Mouse (Mus musculus): ENCODE results near the gene Rapgef4. TPM values are rescaled to one million over a fixed set of nuclear protein-coding genes. Genes with fewer than 3 reads are reported as not detected.

Rapgef4 gene
- polyA plus RNA-seq, 1 experiment from 2014 or later, result 5.8 TPM

DNA sequence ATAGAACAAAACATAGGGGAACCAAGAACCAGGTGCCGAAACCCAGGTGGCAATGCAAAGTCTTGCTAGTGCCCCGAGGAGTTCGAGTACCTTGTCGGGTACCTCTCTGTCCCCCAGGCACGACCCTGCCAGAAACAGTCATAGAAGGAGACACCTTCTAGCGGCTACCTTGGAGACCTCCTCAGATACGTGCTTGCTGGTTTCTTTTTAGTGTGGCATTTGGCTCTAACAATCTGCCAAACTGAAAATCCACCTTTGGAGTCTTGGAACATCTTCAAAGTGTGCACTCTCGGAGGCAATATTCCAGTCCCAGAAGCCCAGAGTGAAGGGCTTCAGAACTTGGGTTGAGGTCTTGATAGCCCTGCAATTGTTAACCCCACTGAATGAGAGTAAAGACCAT, 34.3 kb downstream of the Rapgef4 start:
- no peaks in the 10 kb centered on the region for H3K27me3 ChIP-seq
- no peak overlapping the region for H3K4me2 ChIP-seq (replicated peaks)
- 64% methylated on average over 8 of the region's 8 CpGs for WGBS
- H3K9me3 ChIP-seq (replicated peaks), result no peaks in the 10 kb centered on the region
- no peak overlapping the region for H3K9ac ChIP-seq
- H3K4me3 ChIP-seq (replicated peaks), result no peak overlapping the region
- ATAC-seq (ENCODE audit: insufficient number of reproducible peaks, low FRiP score, low TSS enrichment, low read depth), result no peak
- H3K36me3 ChIP-seq, result no peaks in the 10 kb centered on the region
- no peaks in the 10 kb centered on the region for H3K4me1 ChIP-seq
- no peak overlapping the region for H3K27ac ChIP-seq (replicated peaks)

DNA sequence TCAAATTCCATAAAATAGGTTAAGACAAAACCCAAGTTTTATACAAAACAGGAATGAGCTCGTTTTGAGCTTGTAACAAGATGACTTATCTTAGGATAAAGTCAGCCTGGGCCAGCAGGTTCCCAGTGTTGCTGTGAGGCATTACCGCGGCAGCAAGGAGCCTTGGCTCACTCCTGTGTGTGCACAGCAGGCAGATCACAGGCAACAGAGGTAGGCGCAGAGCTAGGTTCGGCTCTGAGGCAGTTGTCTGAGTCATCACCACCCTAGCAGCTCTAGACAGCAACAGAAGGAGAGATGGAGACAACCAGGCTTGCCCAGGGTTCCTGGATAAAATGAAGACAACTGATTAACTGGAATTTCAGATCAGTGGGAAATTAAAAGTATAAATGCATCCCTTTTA, 35.0 kb downstream of the Rapgef4 start:
- H3K27ac ChIP-seq (replicated peaks), result no peak overlapping the region
- H3K9me3 ChIP-seq (replicated peaks), result no peaks in the 10 kb centered on the region
- no peak overlapping the region for H3K4me2 ChIP-seq (replicated peaks)
- WGBS, result 36% methylated on average over 5 of the region's 5 CpGs
- no peaks in the 10 kb centered on the region for H3K4me1 ChIP-seq
- no peak for ATAC-seq (ENCODE audit: insufficient number of reproducible peaks, low FRiP score, low TSS enrichment, low read depth)
- no peak overlapping the region for H3K9ac ChIP-seq
- H3K4me3 ChIP-seq (replicated peaks), result no peak overlapping the region
- H3K27me3 ChIP-seq, result no peaks in the 10 kb centered on the region
- no peaks in the 10 kb centered on the region for H3K36me3 ChIP-seq

DNA sequence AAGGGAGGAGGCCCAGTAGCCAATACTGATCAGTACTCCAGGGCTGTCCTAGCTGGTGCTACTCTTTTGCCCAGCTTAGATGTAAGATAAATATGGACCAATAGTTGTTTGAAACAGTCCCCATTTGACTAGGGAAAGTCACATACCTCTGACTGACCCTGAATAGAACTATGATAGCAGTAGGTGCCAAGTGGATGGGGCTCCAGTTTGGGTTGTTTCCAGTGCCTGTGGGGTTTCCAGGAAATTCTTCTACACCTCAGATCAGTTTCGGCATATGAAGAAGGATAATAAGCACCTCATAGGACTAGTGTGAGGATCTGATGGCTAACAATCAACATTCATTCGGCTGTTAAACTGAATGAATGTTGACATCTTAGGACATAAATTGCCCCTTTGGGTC, 36.1 kb downstream of the Rapgef4 start:
- Histone ChIP-seq H3K36me3 (no peaks in the 10 kb centered on the region), H3K4me2 (replicated peaks) (no peak overlapping the region), H3K9me3 (replicated peaks) (no peaks in the 10 kb centered on the region), H3K4me1 (no peaks in the 10 kb centered on the region), H3K27ac (replicated peaks) (no peak overlapping the region), H3K9ac (no peak overlapping the region), H3K27me3 (no peaks in the 10 kb centered on the region), H3K4me3 (replicated peaks) (no peak overlapping the region)
- ATAC-seq (ENCODE audit: insufficient number of reproducible peaks, low FRiP score, low TSS enrichment, low read depth), result no peak
- 76% methylated on average over 2 of the region's 2 CpGs for WGBS

DNA sequence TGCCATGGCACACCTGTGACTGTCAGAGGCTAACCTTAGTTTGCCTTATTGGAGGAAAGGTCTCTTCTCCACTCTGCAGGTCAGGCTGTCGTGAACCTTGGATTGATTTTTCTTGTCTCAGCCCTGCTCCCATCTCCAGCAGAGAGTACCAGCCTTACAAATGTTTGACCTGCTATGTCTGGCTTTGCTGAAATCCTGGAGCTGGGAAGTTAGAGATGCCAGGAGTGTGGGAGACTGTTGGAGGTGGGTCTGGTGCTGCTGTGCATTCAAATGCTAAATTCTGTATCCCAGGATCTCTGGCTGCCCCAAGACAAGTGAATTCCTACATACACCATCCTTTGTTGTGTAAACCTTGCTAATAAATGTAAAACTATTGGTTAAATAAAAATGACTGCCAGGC, 37.7 kb downstream of the Rapgef4 start:
- WGBS, result 92% methylated on average over 1 of the region's 1 CpGs

DNA sequence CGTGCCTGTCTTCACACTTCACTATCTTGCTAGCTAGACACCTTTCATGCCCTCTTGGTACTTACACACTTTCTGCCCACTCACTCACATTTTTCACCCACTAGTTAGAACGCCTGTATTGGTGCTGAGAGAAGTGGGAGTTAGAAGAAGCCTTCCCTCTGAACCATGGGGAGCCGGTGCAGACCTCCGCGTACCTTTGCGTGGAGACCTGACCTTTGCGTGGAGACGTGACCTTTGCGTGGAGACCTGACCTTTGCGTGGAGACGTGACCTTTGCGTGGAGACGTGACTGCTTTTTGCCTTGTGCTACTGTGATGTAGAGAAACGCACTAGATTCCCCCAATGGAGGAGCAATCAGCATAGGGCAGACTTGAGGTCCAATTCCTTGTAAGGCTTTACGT, 39.7 kb downstream of the Rapgef4 start:
- H3K9me3 ChIP-seq (replicated peaks), result no peaks in the 10 kb centered on the region
- H3K4me2 ChIP-seq (replicated peaks), result no peak overlapping the region
- no peak overlapping the region for H3K27ac ChIP-seq (replicated peaks)
- no peak for ATAC-seq (ENCODE audit: insufficient number of reproducible peaks, low FRiP score, low TSS enrichment, low read depth)
- 94% methylated on average over 15 of the region's 15 CpGs for WGBS
- no peaks in the 10 kb centered on the region for H3K27me3 ChIP-seq
- H3K36me3 ChIP-seq, result no peaks in the 10 kb centered on the region
- H3K4me1 ChIP-seq, result no peaks in the 10 kb centered on the region
- no peak overlapping the region for H3K4me3 ChIP-seq (replicated peaks)
- no peak overlapping the region for H3K9ac ChIP-seq

More for the DNA sequence above, 37.7 kb downstream of the Rapgef4 start:
- Histone ChIP-seq H3K9me3 (replicated peaks) (no peaks in the 10 kb centered on the region), H3K27ac (replicated peaks) (no peak overlapping the region), H3K36me3 (no peaks in the 10 kb centered on the region), H3K27me3 (no peaks in the 10 kb centered on the region), H3K4me3 (replicated peaks) (no peak overlapping the region), H3K4me1 (no peaks in the 10 kb centered on the region), H3K4me2 (replicated peaks) (no peak overlapping the region), H3K9ac (no peak overlapping the region)
- ATAC-seq (ENCODE audit: insufficient number of reproducible peaks, low FRiP score, low TSS enrichment, low read depth), result no peak

DNA sequence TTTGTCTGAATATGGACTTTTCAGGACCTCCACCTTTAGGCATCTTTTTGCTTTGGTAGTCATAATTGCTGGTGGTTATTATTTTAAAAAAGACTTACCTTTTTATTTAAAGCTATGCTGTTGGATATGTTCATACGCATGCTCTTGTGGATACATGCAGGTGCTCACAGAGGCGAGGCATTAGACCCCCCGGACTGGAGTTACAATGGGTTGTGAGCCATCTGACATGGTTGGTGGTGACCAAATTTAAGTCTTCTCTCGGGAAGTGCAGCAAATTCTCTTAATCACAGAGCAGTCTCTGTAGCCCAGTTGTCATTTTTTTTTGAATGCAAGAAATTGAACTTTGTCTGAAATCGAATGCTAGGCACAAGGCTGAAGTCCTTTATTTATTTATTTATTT, 40.4 kb downstream of the Rapgef4 start:
- no peak for ATAC-seq (ENCODE audit: insufficient number of reproducible peaks, low FRiP score, low TSS enrichment, low read depth)
- Histone ChIP-seq H3K9me3 (replicated peaks) (no peaks in the 10 kb centered on the region), H3K27me3 (no peaks in the 10 kb centered on the region), H3K9ac (no peak overlapping the region), H3K4me2 (replicated peaks) (no peak overlapping the region), H3K27ac (replicated peaks) (no peak overlapping the region), H3K4me1 (no peaks in the 10 kb centered on the region), H3K4me3 (replicated peaks) (no peak overlapping the region), H3K36me3 (no peaks in the 10 kb centered on the region)
- 87% methylated on average over 5 of the region's 5 CpGs for WGBS

DNA sequence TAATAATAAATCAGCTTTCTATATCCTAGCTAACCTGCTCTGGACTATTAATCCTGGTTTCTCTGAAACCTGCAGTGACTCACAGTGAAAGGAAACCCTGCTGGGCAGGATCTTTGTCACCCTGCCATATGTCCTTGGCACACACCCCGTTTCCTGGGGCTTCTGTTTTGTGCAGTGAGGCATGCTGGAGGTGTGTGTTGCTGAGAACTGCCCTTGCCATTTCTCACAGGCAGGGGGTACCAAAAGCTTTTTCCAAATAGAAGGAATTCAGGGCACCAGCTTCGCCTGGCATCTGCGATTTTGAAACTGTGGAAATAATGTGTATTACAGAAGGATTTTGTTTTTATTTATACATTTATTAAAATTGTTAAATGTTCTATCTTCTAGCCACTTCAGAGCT, 40.8 kb downstream of the Rapgef4 start:
- Histone ChIP-seq H3K27me3 (no peaks in the 10 kb centered on the region), H3K4me1 (no peaks in the 10 kb centered on the region), H3K27ac (replicated peaks) (no peak overlapping the region), H3K9ac (no peak overlapping the region), H3K9me3 (replicated peaks) (no peaks in the 10 kb centered on the region), H3K4me3 (replicated peaks) (no peak overlapping the region), H3K36me3 (no peaks in the 10 kb centered on the region), H3K4me2 (replicated peaks) (no peak overlapping the region)
- 77% methylated on average over 3 of the region's 3 CpGs for WGBS
- no peak for ATAC-seq (ENCODE audit: insufficient number of reproducible peaks, low FRiP score, low TSS enrichment, low read depth)

DNA sequence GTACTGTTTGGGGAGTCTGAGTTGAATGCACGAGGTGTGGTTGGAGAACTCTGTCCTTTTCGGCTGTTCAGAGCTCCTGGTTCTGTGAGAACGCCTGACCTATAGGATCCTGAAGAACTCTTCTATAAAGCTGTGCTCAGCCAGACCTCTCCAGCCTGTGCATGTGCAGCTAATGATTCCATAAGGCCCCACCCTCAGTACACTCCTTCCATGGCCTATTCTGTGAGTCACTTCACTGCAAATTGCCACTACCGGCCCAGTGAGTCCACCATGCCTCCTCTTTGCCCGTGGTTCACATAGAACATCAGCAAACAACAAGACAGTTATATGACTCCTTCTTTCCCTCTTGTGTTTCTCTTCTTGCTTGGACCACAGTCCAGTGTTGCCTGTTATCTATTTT, 42.8 kb downstream of the Rapgef4 start:
- Histone ChIP-seq H3K27me3 (no peaks in the 10 kb centered on the region), H3K4me2 (replicated peaks) (no peak overlapping the region)

DNA sequence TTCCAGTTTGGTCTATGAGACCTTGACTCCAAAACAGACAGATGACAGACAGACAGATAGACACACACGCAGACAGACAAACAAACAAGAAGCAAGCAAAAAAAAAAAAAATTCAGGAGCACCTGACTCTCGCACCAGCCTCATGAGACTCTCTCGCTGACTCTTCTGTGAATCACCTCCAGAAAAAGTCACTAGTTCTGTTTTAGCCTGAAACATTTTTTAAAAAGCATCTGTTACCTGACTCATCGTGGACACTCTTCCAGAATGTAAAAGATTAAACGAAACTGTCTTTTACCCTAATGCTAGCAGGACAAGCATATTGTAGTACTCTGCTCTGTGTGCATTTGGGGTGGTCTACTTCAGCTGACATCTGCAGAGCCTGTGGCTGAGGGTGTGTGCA, 44.6 kb downstream of the Rapgef4 start:
- WGBS, result 89% methylated on average over 5 of the region's 5 CpGs
- H3K4me1 ChIP-seq, result no peaks in the 10 kb centered on the region
- no peaks in the 10 kb centered on the region for H3K9me3 ChIP-seq (replicated peaks)
- H3K27me3 ChIP-seq, result no peaks in the 10 kb centered on the region
- no peak overlapping the region for H3K27ac ChIP-seq (replicated peaks)
- ATAC-seq (ENCODE audit: insufficient number of reproducible peaks, low FRiP score, low TSS enrichment, low read depth), result no peak
- no peak overlapping the region for H3K4me2 ChIP-seq (replicated peaks)
- H3K4me3 ChIP-seq (replicated peaks), result no peak overlapping the region
- H3K9ac ChIP-seq, result no peak overlapping the region
- H3K36me3 ChIP-seq, result no peaks in the 10 kb centered on the region

More for the DNA sequence above, 42.8 kb downstream of the Rapgef4 start:
- no peak overlapping the region for H3K4me3 ChIP-seq (replicated peaks)
- H3K9me3 ChIP-seq (replicated peaks), result no peaks in the 10 kb centered on the region
- WGBS, result 91% methylated on average over 5 of the region's 5 CpGs
- no peak for ATAC-seq (ENCODE audit: insufficient number of reproducible peaks, low FRiP score, low TSS enrichment, low read depth)
- H3K4me1 ChIP-seq, result no peaks in the 10 kb centered on the region
- H3K36me3 ChIP-seq, result no peaks in the 10 kb centered on the region
- H3K9ac ChIP-seq, result no peak overlapping the region
- H3K27ac ChIP-seq (replicated peaks), result no peak overlapping the region

DNA sequence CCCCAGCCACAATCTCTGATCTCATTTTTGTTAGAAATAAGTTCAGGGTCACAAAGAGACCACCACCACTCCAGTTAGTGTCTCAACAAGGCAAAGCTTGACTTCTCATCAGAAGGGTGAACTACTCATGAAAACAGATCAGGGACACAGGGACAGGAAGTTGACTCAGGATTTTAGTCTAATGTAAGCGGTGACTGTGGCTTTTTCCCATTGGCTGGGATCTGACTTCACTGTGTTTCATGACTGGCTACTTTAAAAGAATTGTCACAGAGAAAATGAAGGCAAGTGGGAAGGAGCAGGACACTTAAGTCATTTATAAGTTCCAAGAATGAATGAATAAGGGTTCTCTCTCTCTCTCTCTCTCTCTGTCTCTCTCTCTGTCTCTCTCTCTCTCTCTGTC, 45.5 kb downstream of the Rapgef4 start:
- 88% methylated on average over 1 of the region's 1 CpGs for WGBS

DNA sequence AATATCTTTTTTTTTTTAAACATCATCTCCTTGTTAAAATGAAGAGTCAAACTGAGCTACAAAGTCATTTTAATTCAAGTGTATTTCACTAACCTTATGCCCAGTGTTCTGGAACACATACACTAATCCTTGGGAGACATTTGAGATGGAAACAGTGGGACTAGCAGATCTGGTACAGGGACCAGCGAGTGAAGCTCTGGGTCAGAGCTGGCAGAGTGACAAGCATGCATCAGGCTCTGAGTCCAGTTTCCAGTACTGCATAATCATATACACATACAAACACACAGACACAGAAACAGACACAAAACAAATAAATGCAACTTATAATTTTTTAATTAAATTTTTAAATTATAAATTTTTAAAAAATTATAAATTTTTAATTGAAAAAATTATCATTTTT, 48.0 kb downstream of the Rapgef4 start:
- H3K9ac ChIP-seq, result no peak overlapping the region
- no peaks in the 10 kb centered on the region for H3K4me1 ChIP-seq
- 56% methylated on average over 1 of the region's 1 CpGs for WGBS
- no peaks in the 10 kb centered on the region for H3K27me3 ChIP-seq
- no peak for ATAC-seq (ENCODE audit: insufficient number of reproducible peaks, low FRiP score, low TSS enrichment, low read depth)
- H3K4me2 ChIP-seq (replicated peaks), result no peak overlapping the region
- H3K9me3 ChIP-seq (replicated peaks), result no peaks in the 10 kb centered on the region
- H3K27ac ChIP-seq (replicated peaks), result no peak overlapping the region
- no peak overlapping the region for H3K4me3 ChIP-seq (replicated peaks)
- H3K36me3 ChIP-seq, result no peaks in the 10 kb centered on the region

More for the DNA sequence above, 45.5 kb downstream of the Rapgef4 start:
- H3K27me3 ChIP-seq, result no peaks in the 10 kb centered on the region
- H3K9me3 ChIP-seq (replicated peaks), result no peaks in the 10 kb centered on the region
- no peaks in the 10 kb centered on the region for H3K36me3 ChIP-seq
- no peak overlapping the region for H3K4me2 ChIP-seq (replicated peaks)
- no peak overlapping the region for H3K27ac ChIP-seq (replicated peaks)
- H3K4me3 ChIP-seq (replicated peaks), result no peak overlapping the region
- no peak for ATAC-seq (ENCODE audit: insufficient number of reproducible peaks, low FRiP score, low TSS enrichment, low read depth)
- no peaks in the 10 kb centered on the region for H3K4me1 ChIP-seq
- no peak overlapping the region for H3K9ac ChIP-seq

DNA sequence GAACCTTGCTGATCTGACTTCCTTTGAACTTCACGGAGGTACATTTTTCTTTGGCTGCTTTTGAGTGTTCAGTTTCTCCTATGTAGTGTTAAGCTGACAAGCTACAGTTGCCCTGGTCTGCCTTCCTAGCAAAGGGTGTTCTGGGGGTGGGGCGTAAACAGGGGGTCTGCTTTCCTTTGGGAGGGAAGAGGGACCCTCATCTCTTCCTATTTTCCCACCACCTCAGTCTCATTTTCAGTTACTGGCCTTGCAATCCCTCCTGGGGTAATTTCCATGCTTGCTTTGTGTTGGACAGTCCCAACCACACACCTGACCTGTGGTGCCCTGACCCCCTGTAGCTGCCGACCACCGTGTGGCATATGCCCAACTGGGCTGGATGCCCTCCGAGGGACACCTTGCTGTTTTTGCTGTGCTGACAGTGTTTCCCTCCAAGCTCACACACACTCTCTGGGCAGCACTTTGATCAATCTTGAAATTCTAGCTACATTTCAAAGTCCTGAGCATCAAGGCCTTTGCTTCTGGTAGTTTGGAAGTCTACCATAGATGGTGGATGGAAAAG, 48.6 kb downstream of the Rapgef4 start:
- H3K9me3 ChIP-seq (replicated peaks), result no peaks in the 10 kb centered on the region
- no peak overlapping the region for H3K27ac ChIP-seq (replicated peaks)
- no peaks in the 10 kb centered on the region for H3K4me1 ChIP-seq
- WGBS, result 77% methylated on average over 5 of the region's 5 CpGs
- H3K4me2 ChIP-seq (replicated peaks), result no peak overlapping the region
- H3K27me3 ChIP-seq, result no peaks in the 10 kb centered on the region
- no peak overlapping the region for H3K4me3 ChIP-seq (replicated peaks)
- no peaks in the 10 kb centered on the region for H3K36me3 ChIP-seq
- no peak for ATAC-seq (ENCODE audit: insufficient number of reproducible peaks, low FRiP score, low TSS enrichment, low read depth)
- no peak overlapping the region for H3K9ac ChIP-seq
